Mouse (Mus musculus) embryo, embryonic 11.5 days (tissue): ENCODE results near the gene Msgn1.

ENCODE experiments used
- DNase-seq: peaks from one replicate; pipeline ENCODE4 v3.0.0-alpha.2; 2012; ENCODE audit warnings: low read depth, low spot score

Msgn1 gene

DNA sequence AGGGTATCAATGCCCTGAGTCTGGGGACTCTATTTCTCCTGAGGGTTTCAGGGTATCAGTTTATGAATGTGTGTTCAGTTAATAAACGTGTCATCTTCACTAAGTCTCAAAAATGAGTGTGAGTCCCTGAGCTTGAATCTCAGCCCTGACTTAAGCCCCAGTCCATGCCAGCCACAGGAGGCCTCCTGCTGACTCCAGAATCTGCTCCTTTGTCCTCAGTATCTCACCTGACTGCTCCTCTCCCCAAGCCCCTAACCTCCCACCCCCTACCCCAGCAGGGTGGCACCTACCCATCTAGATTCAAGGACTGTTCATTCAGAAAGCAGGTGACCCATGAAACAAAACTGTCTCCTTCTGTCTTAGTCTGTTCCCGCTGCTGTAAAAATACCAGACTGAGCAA is 10.2 kb downstream of the Msgn1 start:
- DNase-seq, result no peak

DNA sequence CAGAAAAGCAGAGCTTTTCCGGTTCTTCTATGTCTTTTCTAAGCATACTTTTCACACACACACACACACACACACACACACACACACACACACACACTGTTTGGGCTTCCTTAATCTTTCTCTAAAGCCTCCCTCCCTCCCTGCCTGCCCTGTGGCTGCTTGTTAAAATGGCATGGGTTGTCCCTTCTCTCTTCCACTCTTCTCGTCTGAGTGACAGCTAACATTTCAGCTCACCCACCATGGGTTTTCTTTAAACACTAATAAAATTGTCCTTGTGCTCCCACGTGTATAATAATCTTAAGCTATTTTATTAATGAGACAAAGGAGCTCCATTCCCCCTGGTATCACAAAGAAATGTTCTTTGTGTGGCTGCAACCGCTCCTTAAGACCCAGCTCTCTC is 10.7 kb downstream of the Msgn1 start:
- no peak for DNase-seq

DNA sequence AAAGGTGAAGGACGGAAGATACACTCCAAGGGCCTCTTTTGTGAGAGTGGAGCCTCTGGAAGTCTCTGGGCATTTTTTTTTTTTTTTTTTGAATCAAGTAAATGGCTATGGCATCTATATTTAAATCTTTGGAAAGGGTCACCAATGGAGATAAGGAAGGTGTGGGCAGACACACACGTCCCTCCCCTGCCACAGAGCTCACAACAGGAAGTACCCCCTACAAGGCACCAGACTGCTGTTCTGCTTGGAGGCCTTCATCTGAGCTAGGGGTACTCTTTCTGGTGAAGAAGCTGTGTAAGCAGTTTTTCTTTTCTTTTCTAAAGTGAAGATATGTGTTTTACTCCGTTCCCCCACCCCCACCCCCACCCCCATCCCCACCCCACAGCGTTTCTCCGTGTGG is 11.9 kb downstream of the Msgn1 start:
- DNase-seq, result no peak

DNA sequence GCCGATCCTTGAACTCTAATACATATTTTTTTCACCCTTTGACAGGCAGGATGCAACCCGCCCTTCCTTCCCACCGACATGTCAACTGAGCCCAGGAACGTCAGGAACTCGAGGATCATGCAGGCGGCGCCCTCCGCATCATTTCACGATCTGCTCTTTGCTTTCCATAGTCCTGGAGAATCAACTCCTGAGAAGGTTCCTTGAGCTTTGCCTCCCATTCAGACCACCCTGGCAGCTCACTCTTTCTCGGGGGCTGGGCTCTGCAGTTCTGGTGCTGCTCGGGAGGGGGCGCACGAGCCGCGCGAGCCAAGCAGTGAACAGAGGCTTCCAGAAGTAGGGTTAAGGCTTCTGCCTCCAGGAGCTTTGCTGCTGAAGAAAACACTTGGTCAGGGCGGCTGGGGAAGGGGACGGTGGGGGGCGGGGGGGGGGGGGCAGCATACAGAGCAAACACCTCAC is 12.6 kb downstream of the Msgn1 start:
- DNase-seq, result peak; percentile 51

DNA sequence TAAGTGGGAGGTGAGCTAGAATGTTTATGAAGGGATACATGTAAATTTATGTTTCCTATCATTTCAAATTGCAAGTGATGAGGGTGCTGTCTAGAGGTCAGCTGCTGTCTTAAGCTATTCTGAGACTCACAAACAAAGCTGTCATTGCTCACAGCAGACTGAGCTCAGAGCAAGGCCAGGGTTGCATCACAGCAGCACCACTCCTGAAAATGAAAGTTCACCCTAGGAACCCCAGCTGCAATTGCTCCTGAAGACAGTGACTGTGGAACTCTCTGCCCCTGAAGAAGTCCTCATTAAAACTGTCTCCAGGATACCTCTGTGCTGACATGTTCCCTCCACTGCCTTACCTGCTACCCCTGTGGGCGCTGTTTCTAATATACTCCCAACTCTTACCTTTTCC is 13.7 kb downstream of the Msgn1 start:
- no peak for DNase-seq

DNA sequence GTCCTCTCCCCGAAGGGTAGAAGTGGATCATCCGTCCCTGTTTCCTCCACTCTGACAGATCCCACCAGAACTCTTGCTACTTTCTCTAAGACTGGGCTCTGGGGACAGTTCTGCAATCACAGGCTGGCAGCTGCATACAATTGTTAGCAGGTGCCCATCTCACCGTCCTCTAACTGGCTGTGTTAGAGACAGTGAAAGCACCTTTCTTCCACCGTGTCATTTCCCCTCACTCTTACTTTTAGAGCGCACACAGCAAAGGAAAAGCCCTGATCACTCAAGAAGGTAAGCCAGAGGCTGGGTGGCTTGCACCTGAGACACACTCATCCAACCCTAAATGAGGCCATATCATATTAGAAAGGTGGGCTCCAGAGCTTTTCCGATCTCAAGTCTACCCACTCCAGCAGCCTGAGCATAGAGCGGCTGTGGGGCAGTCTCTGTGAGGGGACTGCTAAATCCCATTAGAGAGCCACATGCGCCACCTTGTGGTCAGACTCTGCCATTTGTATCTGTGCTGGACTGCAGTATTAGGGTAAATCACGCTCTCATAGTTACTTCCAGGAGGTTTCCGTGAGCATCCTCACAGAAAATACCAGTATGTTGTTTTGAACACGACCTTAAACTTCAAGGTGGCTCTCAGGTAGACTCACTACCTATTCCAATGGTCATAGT is 30.2 kb downstream of the Msgn1 start:
- DNase-seq, result peak; percentile 82

DNA sequence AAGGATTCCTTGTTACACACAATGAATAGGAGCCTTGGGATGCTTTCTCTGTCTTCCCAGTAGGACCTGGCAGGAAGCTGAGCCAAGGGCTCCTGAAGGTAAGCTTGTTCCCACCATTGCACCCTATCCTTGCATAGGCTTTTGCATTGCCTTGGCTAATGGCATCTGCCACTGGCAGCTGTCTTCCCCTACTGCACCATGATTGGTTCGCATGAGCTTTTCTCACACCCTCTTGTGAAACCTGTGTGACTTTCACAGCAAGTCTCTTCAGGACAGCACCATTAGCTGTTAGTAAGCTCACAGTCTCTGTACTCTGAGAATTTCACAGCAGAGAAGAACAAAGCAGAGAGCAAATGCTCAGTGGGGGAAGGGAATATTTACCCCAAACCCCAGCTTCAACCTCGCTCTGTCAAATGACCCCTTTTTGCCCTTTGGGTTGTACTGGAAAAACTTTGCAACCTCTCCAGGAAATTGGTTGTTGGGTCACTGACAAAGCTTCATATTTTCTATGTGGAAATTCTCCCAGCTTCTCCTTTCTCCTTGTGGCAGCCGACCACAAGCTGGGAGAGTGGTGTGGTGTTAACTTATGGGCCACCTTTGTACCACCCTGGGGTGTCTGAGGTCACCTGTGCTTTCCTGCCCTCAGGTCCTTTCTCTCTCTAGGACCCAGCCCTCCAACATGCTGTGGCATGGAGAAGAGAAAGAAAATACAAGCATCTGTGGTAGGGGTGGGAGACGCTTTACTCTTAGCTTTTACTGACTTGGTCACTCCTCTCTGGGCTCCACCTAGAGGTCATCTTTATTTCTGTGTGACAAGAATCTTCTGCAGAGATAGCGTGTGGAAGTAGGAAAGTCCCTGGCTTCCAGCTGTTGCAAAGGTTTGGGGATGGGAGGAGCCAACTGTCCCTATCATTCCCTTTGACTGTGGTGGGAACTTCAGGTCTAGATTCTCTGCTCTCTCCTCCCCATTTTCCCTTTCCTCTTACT is 31.1 kb downstream of the Msgn1 start:
- DNase-seq, result no peak

DNA sequence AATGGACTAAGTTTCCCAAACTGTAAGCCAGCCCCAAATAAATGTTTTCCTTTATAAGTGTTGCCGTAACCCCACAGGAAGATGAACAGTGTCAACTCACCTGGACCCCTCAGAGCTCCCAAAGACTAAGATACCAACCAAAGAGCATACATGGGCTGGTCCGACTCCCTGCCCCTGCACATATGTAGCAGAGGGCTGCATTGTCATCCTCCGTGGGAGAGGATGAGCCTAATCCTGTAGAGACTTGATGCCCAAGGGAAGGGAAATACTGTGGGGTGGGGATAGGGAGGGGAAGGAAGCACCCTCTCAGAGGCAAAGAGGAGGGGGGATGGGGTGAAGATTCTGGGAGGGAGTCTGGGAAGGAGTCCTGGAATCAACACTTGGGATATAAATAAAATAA is 50.1 kb downstream of the Msgn1 start:
- no peak for DNase-seq
